Mouse (Mus musculus): Measurements from ENCODE around the gene Tmem200c.

Gene Tmem200c

GRCm38 (mm10) chr17:68826323-68826722 lies at the start of gene Tmem200c:
TSS of gene Tmem200c (plus strand) at chr17:68826623.
- no peak for ATAC-seq (ENCODE audit: low TSS enrichment)

GRCm38 (mm10) chr17:68793741-68794140 lies 32.7 kb upstream of the Tmem200c start:
- no peak for ATAC-seq (ENCODE audit: low TSS enrichment)

GRCm38 (mm10) chr17:68836655-68837012 lies 10.2 kb downstream of the Tmem200c start:
- ATAC-seq (ENCODE audit: low TSS enrichment), result no peak; the same call in 1 of the 2 replicates

GRCm38 (mm10) chr17:68837013-68837858 lies 10.8 kb downstream of the Tmem200c start:
- ATAC-seq (ENCODE audit: low TSS enrichment), result peak; percentile 44

- ATAC-seq (ENCODE audit: low TSS enrichment), result peak; percentile 47
These were observed 11.4 kb downstream of the Tmem200c start for GRCm38 (mm10) chr17:68837859-68838194.

- ATAC-seq (ENCODE audit: low TSS enrichment), result no peak
These were observed 13.6 kb downstream of the Tmem200c start for GRCm38 (mm10) chr17:68839888-68840571.

- no peak for ATAC-seq (ENCODE audit: low TSS enrichment)
These were observed 14.1 kb downstream of the Tmem200c start for GRCm38 (mm10) chr17:68840572-68840939.

- peak; percentile 21 for ATAC-seq (ENCODE audit: low TSS enrichment)
These were observed 14.9 kb downstream of the Tmem200c start for GRCm38 (mm10) chr17:68841097-68841891.

- no peak for ATAC-seq (ENCODE audit: low TSS enrichment)
These were observed 15.4 kb downstream of the Tmem200c start for GRCm38 (mm10) chr17:68841892-68842252.

- no peak for ATAC-seq (ENCODE audit: low TSS enrichment)
These were observed 19.5 kb downstream of the Tmem200c start for GRCm38 (mm10) chr17:68845931-68846330.

GRCm38 (mm10) chr17:68848739-68849138 lies 22.3 kb downstream of the Tmem200c start:
- peak; percentile 86 for ATAC-seq (ENCODE audit: low TSS enrichment)

- no peak for ATAC-seq (ENCODE audit: low TSS enrichment)
These were observed 25.9 kb downstream of the Tmem200c start for GRCm38 (mm10) chr17:68852171-68852966.

GRCm38 (mm10) chr17:68864175-68864574 lies 37.8 kb downstream of the Tmem200c start:
- peak; percentile 88 for ATAC-seq (ENCODE audit: low TSS enrichment)

GRCm38 (mm10) chr17:68868439-68868838 lies 42.0 kb downstream of the Tmem200c start:
- 0 out of 2 replicates have a peak, but pooled peaks have one; percentile 67 for ATAC-seq (ENCODE audit: low TSS enrichment)

GRCm38 (mm10) chr17:68874021-68874420 lies 47.6 kb downstream of the Tmem200c start:
- no peak for ATAC-seq (ENCODE audit: low TSS enrichment)

- ATAC-seq (ENCODE audit: low TSS enrichment), result no peak
These were observed 48.8 kb downstream of the Tmem200c start for GRCm38 (mm10) chr17:68875251-68875650.

- ATAC-seq (ENCODE audit: low TSS enrichment), result no peak
These were observed 49.6 kb downstream of the Tmem200c start for GRCm38 (mm10) chr17:68875917-68876495.

GRCm38 (mm10) chr17:68881725-68882524 lies 55.5 kb downstream of the Tmem200c start:
- ATAC-seq (ENCODE audit: low TSS enrichment), result peak; percentile 99

GRCm38 (mm10) chr17:68883474-68884083 lies 57.2 kb downstream of the Tmem200c start:
- no peak for ATAC-seq (ENCODE audit: low TSS enrichment)

GRCm38 (mm10) chr17:68890672-68891071 lies 64.2 kb downstream of the Tmem200c start:
- peak; percentile 91 for ATAC-seq (ENCODE audit: low TSS enrichment)

Measured in frontal cortex, adult (tissue).